Mouse (Mus musculus) A20 (cell line): Measurements from ENCODE around the gene Hdac7.

Source experiments
- DNase-seq: peaks from one replicate; pipeline ENCODE4 v3.0.0-alpha.2; 2011; ENCODE audit warnings: low read depth, low spot score

Hdac7 gene

GRCm38 (mm10) chr15:97831987-97832640, 12.2 kb downstream of the Hdac7 start:
- no peak for DNase-seq

GRCm38 (mm10) chr15:97831242-97831986, 12.9 kb downstream of the Hdac7 start:
- DNase-seq: peak; percentile 87

- DNase-seq: no peak
Observed at GRCm38 (mm10) chr15:97830788-97831241, 13.5 kb downstream of the Hdac7 start.

GRCm38 (mm10) chr15:97830253-97830787, 14.0 kb downstream of the Hdac7 start:
- DNase-seq: peak; percentile 69

- DNase-seq: peak; percentile 64
Observed at GRCm38 (mm10) chr15:97829432-97829831, 14.9 kb downstream of the Hdac7 start.

- DNase-seq: peak; percentile 79
Observed at GRCm38 (mm10) chr15:97828901-97829338, 15.4 kb downstream of the Hdac7 start.

GRCm38 (mm10) chr15:97828221-97828842, 16.0 kb downstream of the Hdac7 start:
- peak; percentile 51 for DNase-seq

- peak; percentile 76 for DNase-seq
Observed at GRCm38 (mm10) chr15:97827401-97827800, 16.9 kb downstream of the Hdac7 start.

GRCm38 (mm10) chr15:97826588-97827261, 17.6 kb downstream of the Hdac7 start:
- DNase-seq: peak; percentile 79

GRCm38 (mm10) chr15:97825941-97826587, 18.2 kb downstream of the Hdac7 start:
- peak; percentile 93 for DNase-seq

GRCm38 (mm10) chr15:97825071-97825940, 19.0 kb downstream of the Hdac7 start:
- DNase-seq: peak; percentile 98

GRCm38 (mm10) chr15:97824042-97824441, 20.3 kb downstream of the Hdac7 start:
- no peak for DNase-seq

- no peak for DNase-seq
Observed at GRCm38 (mm10) chr15:97823479-97823878, 20.8 kb downstream of the Hdac7 start.

GRCm38 (mm10) chr15:97822545-97823228, 21.6 kb downstream of the Hdac7 start:
- peak; percentile 70 for DNase-seq

- peak; percentile 82 for DNase-seq
Observed at GRCm38 (mm10) chr15:97821983-97822363, 22.3 kb downstream of the Hdac7 start.

GRCm38 (mm10) chr15:97821321-97821982, 22.9 kb downstream of the Hdac7 start:
- peak; percentile 83 for DNase-seq

GRCm38 (mm10) chr15:97819937-97820336, 24.4 kb downstream of the Hdac7 start:
- no peak for DNase-seq

- no peak for DNase-seq
Observed at GRCm38 (mm10) chr15:97816199-97816994, 27.9 kb downstream of the Hdac7 start.
